Mouse (Mus musculus) heart, postnatal 36 days (tissue): ENCODE measurements around the gene Pfas. TPM values are rescaled to one million over a fixed set of nuclear protein-coding genes. Genes with fewer than 3 reads are reported as not detected.

ENCODE experiments used
- DNase-seq, 2 experiments: peaks; one replicate each; pipeline ENCODE4 v3.0.0; 2021 to 2022
- intact Hi-C: fragments of 180-260 bp; cut with DNase I; formaldehyde crosslinking; loops from one replicate; pipeline ENCODE4 v1.15.1; 2025
- total RNA-seq, 2 experiments: library from RNA; stranded (reverse); gene quantifications; 2 replicates each; pipeline ENCODE4 v1.2.3; 2021

Pfas gene
- 1 to 10 TPM; 5.8 to 8.3 TPM for total RNA-seq

GRCm38 (mm10) chr11:69008182-69009121 is at the start of gene Pfas:
Pfas (minus strand) TSS chr11:69008460.
- peak; percentile 87 to 89 for DNase-seq
- intact Hi-C loops = no loop called here

GRCm38 (mm10) chr11:69053848-69054247 is 45.6 kb upstream of the Pfas start:
- no peak for DNase-seq
- intact Hi-C loops = no loop called here

- DNase-seq = no peak
- intact Hi-C loops = no loop called here
Observed at GRCm38 (mm10) chr11:69052824-69053421, 44.7 kb upstream of the Pfas start.

GRCm38 (mm10) chr11:69051771-69052170 is 43.5 kb upstream of the Pfas start:
- no peak for DNase-seq
- intact Hi-C loops = no loop called here

GRCm38 (mm10) chr11:69050748-69051147 is 42.5 kb upstream of the Pfas start:
- intact Hi-C loops = no loop called here
- DNase-seq = no peak

- DNase-seq = no peak
Observed at GRCm38 (mm10) chr11:69048151-69048550, 39.9 kb upstream of the Pfas start.

GRCm38 (mm10) chr11:69047592-69047991 is 39.3 kb upstream of the Pfas start:
- intact Hi-C loops = no loop called here
- no peak for DNase-seq

More at GRCm38 (mm10) chr11:69048151-69048550, 39.9 kb upstream of the Pfas start:
- intact Hi-C loops = no loop called here

- intact Hi-C loops = no loop called here
- DNase-seq = no peak
Observed at GRCm38 (mm10) chr11:69046395-69046774, 38.1 kb upstream of the Pfas start.

- intact Hi-C loops = no loop called here
- DNase-seq = peak; percentile 75 to 77
Observed at GRCm38 (mm10) chr11:69045531-69046394, 37.5 kb upstream of the Pfas start, which contains the start of gene Aurkb. Aurkb (plus strand) TSS chr11:69045647.

GRCm38 (mm10) chr11:69038173-69038572 is 29.9 kb upstream of the Pfas start:
- intact Hi-C loops = no loop called here
- DNase-seq = no peak

GRCm38 (mm10) chr11:69037231-69038061 is 29.2 kb upstream of the Pfas start:
- intact Hi-C loops = loop anchor here (1.0 to 2.0 kb wide), 2 partner anchors 25 to 71 kb away; no protein-coding TSS in a partner anchor
- peak; percentile 86 to 88 for DNase-seq

GRCm38 (mm10) chr11:69036486-69037230 is 28.4 kb upstream of the Pfas start:
- intact Hi-C loops = loop anchor here (1.0 to 2.0 kb wide), 3 partner anchors 26 to 132 kb away; no protein-coding TSS in a partner anchor
- peak; percentile 91 to 94 for DNase-seq

- peak; percentile 84 to 86 for DNase-seq
- intact Hi-C loops = loop anchor here (1.0 to 2.0 kb wide), 2 partner anchors 69 to 132 kb away; no protein-coding TSS in a partner anchor
Observed at GRCm38 (mm10) chr11:69035849-69036248, 27.6 kb upstream of the Pfas start.

GRCm38 (mm10) chr11:69035411-69035810 is 27.2 kb upstream of the Pfas start:
- intact Hi-C loops = no loop called here

GRCm38 (mm10) chr11:69034585-69034984 is 26.3 kb upstream of the Pfas start:
- intact Hi-C loops = no loop called here
- no peak for DNase-seq

More at GRCm38 (mm10) chr11:69035411-69035810, 27.2 kb upstream of the Pfas start:
- DNase-seq = no peak

GRCm38 (mm10) chr11:69033552-69033951 is 25.3 kb upstream of the Pfas start:
- DNase-seq = no peak
- intact Hi-C loops = no loop called here

- intact Hi-C loops = no loop called here
- DNase-seq = no peak
Observed at GRCm38 (mm10) chr11:69028805-69029204, 20.5 kb upstream of the Pfas start.

- intact Hi-C loops = no loop called here
- no peak for DNase-seq
Observed at GRCm38 (mm10) chr11:69026562-69026961, 18.3 kb upstream of the Pfas start.

- DNase-seq = no peak
- intact Hi-C loops = no loop called here
Observed at GRCm38 (mm10) chr11:69020691-69021090, 12.4 kb upstream of the Pfas start.
